Mouse (Mus musculus): ENCODE results near the gene Paxip1.

Gene Paxip1

DNA sequence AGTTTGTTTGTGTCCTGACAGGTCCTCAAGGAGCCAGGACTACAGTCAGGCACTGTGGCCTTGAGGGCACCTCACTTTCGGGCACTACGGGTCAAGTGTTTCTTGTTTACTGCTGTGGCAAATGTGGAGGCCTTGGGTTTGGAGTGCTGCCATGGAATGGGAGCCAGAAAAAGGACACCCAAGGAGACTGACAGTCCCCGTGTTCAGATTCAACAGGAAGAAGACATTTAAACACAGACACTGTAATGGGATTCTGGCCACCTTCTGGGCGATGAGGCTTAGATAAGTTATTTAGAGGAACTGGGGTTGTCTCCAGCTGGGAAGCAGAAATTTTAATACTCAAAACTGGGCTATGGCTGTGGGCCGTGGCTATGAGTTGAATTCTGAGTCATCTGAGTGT is 60.8 kb downstream of the Paxip1 start:
- DNase-seq (ENCODE audit: low read depth, low spot score): no peak

DNA sequence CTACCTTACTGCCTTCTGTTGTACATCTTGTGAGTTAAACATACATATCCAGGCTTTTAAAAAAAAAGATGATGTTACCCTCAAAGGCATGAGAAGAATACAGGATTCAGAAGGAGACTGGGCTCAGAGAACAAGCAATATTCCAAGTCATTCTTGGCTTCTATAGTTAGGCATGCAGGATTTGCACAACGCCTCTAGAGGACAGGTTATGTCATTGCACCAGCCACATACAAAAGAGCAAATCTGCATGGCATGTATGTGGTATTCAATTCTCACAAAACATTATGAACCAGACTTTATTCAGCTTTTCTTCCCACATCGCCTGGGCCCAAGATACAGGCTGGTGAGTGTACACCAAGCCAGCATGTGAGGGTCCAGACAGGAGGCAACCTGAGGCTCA is 67.0 kb downstream of the Paxip1 start:
- peak; percentile 25 for DNase-seq (ENCODE audit: low read depth, low spot score)

DNA sequence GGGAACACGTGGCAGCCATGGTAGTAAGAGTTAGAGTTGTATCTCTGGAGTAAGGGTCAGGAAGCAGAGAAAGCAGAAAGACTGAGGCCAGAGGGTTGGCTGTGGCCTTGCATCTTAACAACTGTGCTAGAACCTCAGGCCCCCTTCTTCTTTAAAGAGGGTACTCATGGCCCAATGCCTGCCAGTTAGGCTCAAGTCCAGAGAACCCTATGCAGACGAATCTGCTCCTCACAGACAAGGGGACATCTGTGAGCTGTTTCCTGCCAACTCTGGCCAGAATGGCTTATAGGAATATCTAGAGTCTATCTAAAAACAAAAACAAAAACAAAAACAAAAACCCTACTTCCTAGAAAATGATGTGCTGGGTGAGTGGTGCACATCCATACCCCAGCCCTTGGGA is 72.2 kb downstream of the Paxip1 start:
- no peak for DNase-seq (ENCODE audit: low read depth, low spot score)

DNA sequence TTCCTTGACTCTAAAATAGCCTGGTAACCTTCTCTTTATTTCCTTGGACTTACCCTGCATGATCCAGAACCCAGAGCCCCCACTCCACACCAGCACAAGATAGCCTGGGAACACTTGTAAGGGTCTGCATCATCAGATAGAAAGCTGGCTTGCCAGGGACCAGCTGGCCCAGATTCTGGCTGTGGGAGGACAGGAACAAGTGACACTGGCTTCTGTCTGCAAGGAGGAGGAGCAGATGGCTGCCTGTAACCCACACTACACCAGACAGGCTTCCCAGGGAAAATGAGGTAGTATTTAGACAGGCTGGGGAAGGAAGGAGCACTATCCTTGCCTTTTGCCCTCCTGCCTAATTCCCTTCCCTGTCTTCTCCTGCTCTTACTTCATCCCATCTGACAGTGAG is 74.2 kb downstream of the Paxip1 start:
- no peak for DNase-seq (ENCODE audit: low read depth, low spot score)

DNA sequence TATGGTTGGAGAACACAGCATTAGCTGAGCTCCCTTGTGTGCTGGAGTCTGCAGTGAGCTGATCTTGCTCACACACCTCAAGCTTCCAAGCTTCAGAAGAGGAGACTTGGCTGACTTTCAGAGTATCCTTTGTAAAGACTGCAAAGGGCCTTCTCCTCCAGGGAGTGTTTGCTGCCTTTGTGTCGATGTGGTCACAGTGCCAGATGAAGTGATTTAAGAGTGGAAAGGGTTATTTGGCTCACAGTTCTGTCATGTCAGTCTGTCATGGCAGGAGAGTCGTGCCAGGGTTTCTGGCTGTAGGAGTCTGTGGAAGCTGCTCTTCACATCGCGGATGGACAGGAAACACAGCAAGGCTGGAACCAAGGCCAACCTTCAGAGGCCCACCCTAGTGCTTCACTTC is 75.5 kb downstream of the Paxip1 start:
- DNase-seq (ENCODE audit: low read depth, low spot score): no peak

DNA sequence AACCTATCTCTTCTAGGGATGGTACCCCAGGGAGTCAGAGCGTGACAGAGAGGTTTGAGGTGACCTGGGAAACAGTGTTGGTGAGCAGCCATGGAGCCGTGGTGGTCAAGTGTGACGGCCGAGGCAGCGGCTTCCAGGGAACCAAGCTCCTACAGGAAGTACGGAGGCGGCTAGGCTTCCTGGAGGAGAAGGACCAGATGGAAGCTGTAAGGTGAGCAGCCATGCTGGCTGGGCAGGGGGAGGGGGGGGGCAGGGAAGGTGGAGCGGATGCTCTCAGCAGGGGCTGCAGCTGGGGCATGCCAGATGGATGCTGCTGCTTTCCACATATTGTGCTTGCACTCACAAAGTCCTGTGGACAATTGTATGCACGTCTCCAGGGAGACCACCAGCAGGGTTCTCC is 77.1 kb downstream of the Paxip1 start:
- peak; percentile 17 for DNase-seq (ENCODE audit: low read depth, low spot score)

DNA sequence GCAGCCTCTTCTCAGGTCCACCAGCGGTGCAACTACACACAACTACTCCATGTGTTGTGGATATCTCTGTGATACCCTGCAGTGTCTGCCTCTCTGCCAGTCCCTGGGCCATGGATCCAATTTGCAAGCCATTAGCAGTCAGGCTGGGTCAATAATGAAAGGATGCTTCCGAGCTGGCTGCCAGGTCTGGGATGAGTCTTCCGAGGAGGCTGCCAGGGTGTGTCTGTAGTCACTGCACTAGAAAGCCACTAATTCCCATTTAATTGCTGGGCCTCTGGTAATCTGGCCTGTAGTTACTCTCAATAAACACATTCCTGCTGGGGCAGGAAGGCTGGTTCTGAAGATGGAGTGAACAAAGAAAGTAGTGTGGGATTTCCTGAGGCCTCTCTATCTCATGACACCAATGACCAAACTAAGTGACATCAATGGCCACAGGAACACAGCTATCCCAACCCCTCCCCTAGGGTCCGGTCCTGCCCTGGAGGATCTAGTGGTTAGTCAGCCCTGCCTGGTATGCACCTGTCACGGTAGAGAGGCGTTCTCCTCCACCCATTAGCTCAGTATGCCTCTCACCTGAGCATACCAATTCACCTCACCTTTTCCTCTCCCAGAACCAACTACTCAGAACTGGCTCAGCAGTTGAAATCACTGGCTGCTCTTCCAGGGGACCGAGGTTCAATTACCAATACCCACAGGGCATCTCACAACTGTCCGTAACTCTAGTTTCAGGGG is 79.9 kb downstream of the Paxip1 start:
- DNase-seq (ENCODE audit: low read depth, low spot score): no peak

DNA sequence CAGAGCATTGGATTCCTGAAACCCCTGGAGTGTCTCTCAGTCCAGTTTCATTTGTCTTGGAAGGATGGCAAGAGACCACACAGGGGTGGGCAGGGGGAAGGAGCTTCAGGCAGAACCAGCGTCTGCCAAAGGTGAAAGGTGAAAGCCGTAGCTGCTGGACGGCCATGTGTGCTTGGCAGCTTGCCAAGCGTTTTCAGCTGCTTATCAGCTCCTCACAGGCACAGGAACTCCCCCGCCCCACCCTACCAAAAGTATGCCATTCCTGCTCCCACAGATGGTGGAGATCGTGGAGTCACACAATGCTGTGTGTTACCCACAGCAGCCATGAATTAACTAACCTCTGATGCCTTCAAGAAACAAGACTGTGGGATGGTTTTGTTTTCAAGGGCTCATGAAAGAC is 83.3 kb downstream of the Paxip1 start:
- peak; percentile 81 for DNase-seq (ENCODE audit: low read depth, low spot score)

DNA sequence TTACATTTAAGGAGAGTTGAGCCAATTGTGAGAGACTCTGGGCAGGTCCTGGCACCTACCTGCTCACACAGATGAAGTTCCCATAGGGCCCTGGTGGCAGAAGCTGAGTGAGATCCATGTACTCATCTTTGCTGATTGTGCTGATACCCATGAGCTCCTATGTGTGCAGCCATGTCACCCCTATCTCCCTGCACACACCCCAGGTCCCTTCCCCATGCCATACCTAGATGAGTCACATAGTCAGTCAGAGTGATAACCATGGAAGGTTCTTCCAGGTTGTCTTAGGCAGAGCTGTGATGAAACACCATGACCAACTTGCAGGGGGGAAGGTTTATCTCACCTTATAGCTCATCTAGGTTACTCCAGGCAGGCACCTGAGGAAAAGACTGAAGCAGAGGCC is 84.2 kb downstream of the Paxip1 start:
- DNase-seq (ENCODE audit: low read depth, low spot score): no peak

DNA sequence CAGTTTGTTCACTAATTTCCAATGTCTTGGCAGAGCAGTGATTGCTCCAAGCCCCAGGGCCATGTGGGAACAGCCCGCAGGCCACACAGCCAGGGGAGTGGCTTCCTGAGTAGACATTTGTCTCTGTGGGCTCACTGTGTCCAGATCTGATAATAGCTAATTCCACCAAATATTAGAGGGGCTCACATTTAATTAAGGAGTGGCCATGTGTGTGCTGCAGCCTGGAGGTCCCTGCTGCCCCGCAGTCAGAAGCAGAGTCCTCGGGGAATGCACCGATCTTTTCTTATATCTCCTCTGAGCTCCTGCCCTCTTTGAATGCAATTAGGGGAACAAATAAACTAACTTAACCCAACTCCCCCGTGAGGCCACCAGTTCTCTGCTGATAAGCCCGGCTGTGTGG is 84.9 kb downstream of the Paxip1 start:
- DNase-seq (ENCODE audit: low read depth, low spot score): no peak

DNA sequence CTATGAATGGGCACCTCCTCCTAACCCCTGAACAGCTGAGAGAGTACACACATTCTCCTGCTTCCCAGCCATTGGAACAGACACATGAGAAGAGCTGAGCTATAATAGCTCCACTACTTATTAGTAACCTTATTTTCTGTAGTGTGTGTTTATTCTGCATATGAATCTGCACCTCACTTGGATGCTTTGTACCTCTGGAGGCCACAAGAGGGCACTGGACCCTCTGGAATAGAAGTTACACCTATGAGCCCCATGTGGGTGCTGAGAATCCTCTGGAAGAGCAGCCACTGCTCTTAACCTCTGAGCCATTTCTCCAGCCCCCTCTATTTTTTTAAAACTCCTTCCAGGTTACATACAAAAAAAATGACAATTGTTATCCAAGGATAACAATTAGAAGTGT is 86.5 kb downstream of the Paxip1 start:
- DNase-seq (ENCODE audit: low read depth, low spot score): no peak

DNA sequence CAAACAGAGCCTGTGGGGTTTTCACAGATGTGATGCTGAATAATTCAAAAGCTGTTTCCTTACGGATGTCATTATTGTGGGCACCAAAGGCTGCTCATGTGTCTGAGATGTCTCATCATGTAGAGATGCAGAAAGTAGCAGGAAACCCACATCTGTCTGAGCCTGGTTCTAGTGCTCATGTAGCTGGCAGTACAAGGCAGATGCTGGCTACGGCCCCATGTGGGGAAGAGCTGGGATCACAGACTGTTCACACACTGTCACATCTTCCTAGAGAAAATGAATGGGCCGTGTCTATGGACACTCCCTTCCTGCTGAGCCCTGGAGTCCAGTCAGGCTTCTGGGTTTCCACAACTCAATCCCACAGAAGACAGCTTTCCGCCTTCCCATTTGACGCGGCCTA is 89.0 kb downstream of the Paxip1 start:
- no peak for DNase-seq (ENCODE audit: low read depth, low spot score)
